Mouse (Mus musculus) megakaryocyte, embryonic 14.5 days (primary cell): Measurements from ENCODE around the gene 4833420G17Rik.

Source experiments
- FLI1 ChIP-seq: IDR thresholded peaks from 2 replicates; pipeline ENCODE4 v1.6.1; 2012; ENCODE audit warnings: low read length, inconsistent platforms, mixed read lengths
- GATA1 ChIP-seq: IDR thresholded peaks from 3 replicates; pipeline ENCODE4 v1.6.1; 2012; ENCODE audit warnings: mixed read lengths, low read length, inconsistent platforms, borderline replicate concordance

DNA sequence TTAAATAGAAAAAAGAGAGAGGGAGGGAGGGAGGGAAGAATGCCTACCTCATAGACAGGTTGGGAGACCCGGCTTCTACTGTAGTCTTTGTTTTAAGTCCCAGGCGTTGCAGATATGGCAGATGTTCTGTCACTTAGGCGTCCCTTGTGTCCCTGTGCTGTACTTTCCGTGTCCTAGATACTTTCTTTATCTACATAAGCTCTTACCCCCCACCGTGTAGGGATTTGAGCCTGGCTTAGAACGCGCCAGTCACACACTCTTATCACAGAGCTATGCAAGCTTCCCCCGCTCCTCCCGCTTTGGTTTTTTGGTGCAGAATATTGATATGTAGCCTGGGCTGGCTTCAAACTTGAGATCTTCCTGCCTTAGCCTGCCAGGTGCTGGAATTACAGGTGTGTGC lies 14.1 kb downstream of the 4833420G17Rik start:
- TF ChIP-seq GATA1 (no peak), FLI1 (no peak)
